Mouse (Mus musculus): ENCODE results near the gene Tnpo2. TPM values are rescaled to one million over a fixed set of nuclear protein-coding genes. Genes with fewer than 3 reads are reported as not detected.

Tnpo2 gene
- polyA plus RNA-seq, 1 experiment = 52.0 TPM

DNA sequence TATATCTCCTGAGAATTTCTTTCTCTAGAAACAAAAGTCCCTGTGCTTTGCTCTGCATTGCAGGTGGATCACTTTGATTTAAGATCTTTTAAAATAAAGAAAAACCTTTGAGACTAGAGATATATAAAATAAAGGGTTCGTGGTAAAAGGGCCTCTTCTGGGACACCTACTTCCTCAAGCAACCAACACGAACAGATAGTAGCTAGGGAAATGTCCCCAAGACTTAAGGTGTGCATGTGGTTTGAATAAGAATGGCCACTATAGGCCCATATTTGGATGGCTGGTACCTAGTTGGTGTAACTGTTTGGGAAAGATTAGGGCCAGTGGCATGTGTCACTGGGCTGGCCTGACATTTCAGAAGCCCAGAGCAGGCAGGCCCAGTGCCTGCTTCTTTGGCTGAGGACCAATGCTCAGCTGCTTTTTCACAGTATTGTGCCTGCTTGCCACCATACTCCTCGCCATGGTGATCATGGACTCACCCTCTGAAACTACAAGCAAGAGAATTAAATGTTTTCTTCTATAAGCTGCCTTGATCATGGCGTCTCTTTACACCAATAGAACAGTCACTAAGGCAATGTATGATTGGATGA lies 63.5 kb downstream of the Tnpo2 start:
- Histone ChIP-seq H3K36me3 (ENCODE audit: control insufficient read depth, insufficient read depth) (peaks cover 7% of the 10 kb centered on the region), H3K79me2 (ENCODE audit: control insufficient read depth, insufficient read depth) (no peaks in the 10 kb centered on the region), H3K27me3 (ENCODE audit: control insufficient read depth, insufficient read depth, insufficient read length) (no peaks in the 10 kb centered on the region), H3K4me3 (ENCODE audit: insufficient read depth, poor library complexity, severe bottlenecking) (no peak overlapping the region), H3K79me3 (ENCODE audit: low read depth) (no peaks in the 10 kb centered on the region), H3ac (ENCODE audit: control insufficient read depth, insufficient read length, low read depth) (no peak overlapping the region)
- TF ChIP-seq MAX (IDR thresholded peaks at IDR 0.05) = no peak
- TF ChIP-seq FOSL1 (IDR thresholded peaks at IDR 0.05; ENCODE audit: insufficient read depth, low read length, poor library complexity, severe bottlenecking) = no peak
- TF ChIP-seq MYOD1 (IDR thresholded peaks at IDR 0.05; ENCODE audit: control insufficient read depth, insufficient read length, low read depth) = no peak
- no peak for TF ChIP-seq MYOG (IDR thresholded peaks at IDR 0.05; ENCODE audit: control insufficient read depth, extremely low read depth, insufficient read length)
- no peak for TF ChIP-seq CTCF (IDR thresholded peaks at IDR 0.05; ENCODE audit: control insufficient read depth, insufficient read depth, insufficient read length)
- TF ChIP-seq USF1 (IDR thresholded peaks at IDR 0.05; ENCODE audit: low read depth) = no peak
- no peak for TF ChIP-seq CEBPB (IDR thresholded peaks at IDR 0.05; ENCODE audit: low read depth)

Small RNA genes within 50 kb of the gene (microRNA-seq; reads per million reads assigned to microRNA genes)
- gene Mir7070 (ENCODE audit: borderline microRNAs expressed) = 1.8 reads per million, percentile 38 among the genes with 10 or more reads in this experiment

Other genes with a start within 250 kb of the Tnpo2 start
- 50.7 TPM for gene Nfix, start 236.6 kb upstream of the Tnpo2 start, polyA plus RNA-seq (2012; fragmentation: generic; extraction: Trizol)
- gene Dand5, start 214.1 kb upstream of the Tnpo2 start, polyA plus RNA-seq (2012; fragmentation: generic; extraction: Trizol) = 2.4 TPM
- 32.5 TPM for gene Gadd45gip1, start 205.4 kb upstream of the Tnpo2 start, polyA plus RNA-seq (2012; fragmentation: generic; extraction: Trizol)
- gene Rad23a, start 196.2 kb upstream of the Tnpo2 start, polyA plus RNA-seq (2012; fragmentation: generic; extraction: Trizol) = 68.3 TPM
- gene Calr, start 190.0 kb upstream of the Tnpo2 start, polyA plus RNA-seq (2012; fragmentation: generic; extraction: Trizol) = 687 TPM
- gene Farsa, start 179.9 kb upstream of the Tnpo2 start, polyA plus RNA-seq (2012; fragmentation: generic; extraction: Trizol) = 104 TPM
- gene Syce2, start 164.8 kb upstream of the Tnpo2 start, polyA plus RNA-seq (2012; fragmentation: generic; extraction: Trizol) = 8.5 TPM
- 11.4 TPM for gene Gcdh, start 143.0 kb upstream of the Tnpo2 start, polyA plus RNA-seq (2012; fragmentation: generic; extraction: Trizol)
- 0.09 TPM for gene Klf1, start 135.0 kb upstream of the Tnpo2 start, polyA plus RNA-seq (2012; fragmentation: generic; extraction: Trizol)
- 9.0 TPM for gene Dnase2a, start 128.4 kb upstream of the Tnpo2 start, polyA plus RNA-seq (2012; fragmentation: generic; extraction: Trizol)
- not detected for gene Mast1, start 99.6 kb upstream of the Tnpo2 start, polyA plus RNA-seq (2012; fragmentation: generic; extraction: Trizol)
- gene Rtbdn, start 89.9 kb upstream of the Tnpo2 start, polyA plus RNA-seq (2012; fragmentation: generic; extraction: Trizol) = 0.05 TPM
- gene Gm49661, start 67.5 kb upstream of the Tnpo2 start, polyA plus RNA-seq (2012; fragmentation: generic; extraction: Trizol) = not detected
- gene Prdx2, start 67.3 kb upstream of the Tnpo2 start, polyA plus RNA-seq (2012; fragmentation: generic; extraction: Trizol) = 609 TPM
- gene Rnaseh2a, start 67.1 kb upstream of the Tnpo2 start, polyA plus RNA-seq (2012; fragmentation: generic; extraction: Trizol) = 145 TPM
- 158 TPM for gene Junb, start 58.2 kb upstream of the Tnpo2 start, polyA plus RNA-seq (2012; fragmentation: generic; extraction: Trizol)
- 7.0 TPM for gene Hook2, start 46.3 kb upstream of the Tnpo2 start, polyA plus RNA-seq (2012; fragmentation: generic; extraction: Trizol)
- 0.04 TPM for gene Best2, start 22.4 kb upstream of the Tnpo2 start, polyA plus RNA-seq (2012; fragmentation: generic; extraction: Trizol)
- 253 TPM for gene Asna1, start 11.6 kb upstream of the Tnpo2 start, polyA plus RNA-seq (2012; fragmentation: generic; extraction: Trizol)
- 321 TPM for gene Trir, start 10.1 kb upstream of the Tnpo2 start, polyA plus RNA-seq (2012; fragmentation: generic; extraction: Trizol)
- gene Fbxw9, start 23.1 kb downstream of the Tnpo2 start, polyA plus RNA-seq (2012; fragmentation: generic; extraction: Trizol) = 20.0 TPM
- not detected for gene Gm5741, start 31.1 kb downstream of the Tnpo2 start, polyA plus RNA-seq (2012; fragmentation: generic; extraction: Trizol)
- gene Dhps, start 34.8 kb downstream of the Tnpo2 start, polyA plus RNA-seq (2012; fragmentation: generic; extraction: Trizol) = 123 TPM
- gene Wdr83os, start 43.8 kb downstream of the Tnpo2 start, polyA plus RNA-seq (2012; fragmentation: generic; extraction: Trizol) = 152 TPM
- 25.0 TPM for gene Wdr83, start 44.4 kb downstream of the Tnpo2 start, polyA plus RNA-seq (2012; fragmentation: generic; extraction: Trizol)
- gene Man2b1, start 46.4 kb downstream of the Tnpo2 start, polyA plus RNA-seq (2012; fragmentation: generic; extraction: Trizol) = 9.8 TPM
- gene Zfp791, start 86.2 kb downstream of the Tnpo2 start, polyA plus RNA-seq (2012; fragmentation: generic; extraction: Trizol) = 0.07 TPM
- gene Cks1brt, start 115.0 kb downstream of the Tnpo2 start, polyA plus RNA-seq (2012; fragmentation: generic; extraction: Trizol) = not detected
- gene Olfr371, start 189.1 kb downstream of the Tnpo2 start, polyA plus RNA-seq (2012; fragmentation: generic; extraction: Trizol) = not detected

All from C2C12 (cell line).